Mouse (Mus musculus): Measurements from ENCODE around the gene Dgki.

- TF ChIP-seq TAL1 (IDR thresholded peaks at IDR 0.05; ENCODE audit: low read length) (no peak), GATA1 (IDR thresholded peaks at IDR 0.05; ENCODE audit: low read length) (no peak)
Observed at GRCm38 (mm10) chr6:36876426-36876825, 423.6 kb downstream of the Dgki start.
